Mouse (Mus musculus) forebrain, embryonic 14.5 days (tissue): ENCODE data around the gene Ddi2. TPM values are rescaled to one million over a fixed set of nuclear protein-coding genes. Genes with fewer than 3 reads are reported as not detected.

Source experiments
- ATAC-seq: fragments of 200-750 bp; cut with Nextera tagmentation; 2 replicates; pipeline ENCODE4 v1.8.0; 2017; ENCODE audit warnings: mild to moderate bottlenecking, moderate library complexity
- DNase-seq: peaks from one replicate; pipeline ENCODE4 v3.0.0-alpha.2; 2015; ENCODE audit warnings: low spot score
- H3K27ac ChIP-seq: fragments of 300-500 bp; sonication (generic); 2 replicates; pipeline ENCODE4 v1.5.1; 2014; ENCODE audit warnings: low read depth, mild to moderate bottlenecking, control low read depth, low read length, moderate library complexity
- H3K27me3 ChIP-seq: fragments of 300-500 bp; sonication (generic); replicated peaks from 2 replicates; pipeline ENCODE4 v1.6.1; 2014; ENCODE audit warnings: low read length, control low read depth, mixed read lengths; ENCODE audit not compliant: control insufficient read depth, insufficient read depth
- H3K36me3 ChIP-seq: fragments of 300-500 bp; sonication (generic); 2 replicates; pipeline ENCODE4 v1.6.1; 2014; ENCODE audit warnings: low read length, control low read depth; ENCODE audit not compliant: control insufficient read depth, insufficient read depth
- H3K4me1 ChIP-seq: fragments of 300-500 bp; sonication (generic); 2 replicates; pipeline ENCODE4 v1.6.1; 2014; ENCODE audit warnings: antibody characterized with exemption, low read length, control low read depth; ENCODE audit not compliant: control insufficient read depth, insufficient read depth
- H3K4me2 ChIP-seq: fragments of 300-500 bp; sonication (generic); 2 replicates; pipeline ENCODE4 v1.6.1; 2014; ENCODE audit warnings: mild to moderate bottlenecking, control low read depth, low read length
- H3K4me3 ChIP-seq: fragments of 300-500 bp; sonication (generic); 2 replicates; pipeline ENCODE4 v1.5.1; 2014; ENCODE audit warnings: low read depth, low read length, control low read depth
- H3K9ac ChIP-seq: fragments of 300-500 bp; sonication (generic); 2 replicates; pipeline ENCODE4 v1.6.1; 2014; ENCODE audit warnings: mild to moderate bottlenecking, low read length, control low read depth, moderate library complexity
- H3K9me3 ChIP-seq: fragments of 300-500 bp; sonication (generic); replicated peaks from 2 replicates; pipeline ENCODE4 v1.6.1; 2016; ENCODE audit warnings: low read length, control low read depth, mixed read lengths; ENCODE audit not compliant: control insufficient read depth
- WGBS: fragments of 180-500 bp; shearing (Covaris S2); extraction: QIAGEN DNeasy Blood & Tissue Kit; methylation state at CpG from one replicate; pipeline ENCODE4 v1.1.7; 2014; 5-methylcytosine and 5-hydroxymethylcytosine counted together
- polyA plus RNA-seq: library from polyadenylated mRNA; unstranded; fragments of >200 nt; fragmentation: Nextera tagmentation; extraction: Ambion mirVana; gene quantifications from 2 replicates; pipeline ENCODE4 v1.2.1, GENCODE M21; 2014

Gene Ddi2
- polyA plus RNA-seq, 1 experiment from 2014 or later = 6.7 TPM

DNA sequence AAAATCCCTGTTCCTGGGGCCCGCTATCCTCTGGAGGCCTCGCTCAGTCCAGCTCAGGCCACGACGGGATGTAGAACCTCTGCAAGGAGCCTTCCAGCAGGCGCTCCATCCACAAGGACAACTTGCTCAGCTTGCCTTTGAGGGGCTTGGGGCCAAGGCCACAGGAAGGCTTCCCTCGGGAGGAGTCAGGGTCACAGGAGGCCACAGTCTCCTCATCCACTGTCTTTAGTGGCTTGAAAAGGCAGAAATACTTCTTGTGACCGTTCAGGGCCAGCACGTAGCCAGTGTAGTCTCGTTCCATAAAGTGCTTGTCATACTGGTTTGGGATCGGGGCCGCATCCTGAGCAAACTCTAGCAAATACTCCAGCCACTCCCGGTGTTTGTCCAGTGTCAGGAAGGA lies 40.3 kb upstream of the Ddi2 start:
- Histone ChIP-seq H3K4me2 (no peak overlapping the region), H3K9ac (no peak overlapping the region), H3K4me1 (peaks cover 13% of the 10 kb centered on the region), H3K27ac (no peak overlapping the region), H3K36me3 (peaks cover 70% of the 10 kb centered on the region), H3K4me3 (no peak overlapping the region), H3K27me3 (no peaks in the 10 kb centered on the region), H3K9me3 (no peaks in the 10 kb centered on the region)
- DNase-seq (no peak), ATAC-seq (no peak)
- WGBS = 92% methylated on average over 12 of the region's 12 CpGs

DNA sequence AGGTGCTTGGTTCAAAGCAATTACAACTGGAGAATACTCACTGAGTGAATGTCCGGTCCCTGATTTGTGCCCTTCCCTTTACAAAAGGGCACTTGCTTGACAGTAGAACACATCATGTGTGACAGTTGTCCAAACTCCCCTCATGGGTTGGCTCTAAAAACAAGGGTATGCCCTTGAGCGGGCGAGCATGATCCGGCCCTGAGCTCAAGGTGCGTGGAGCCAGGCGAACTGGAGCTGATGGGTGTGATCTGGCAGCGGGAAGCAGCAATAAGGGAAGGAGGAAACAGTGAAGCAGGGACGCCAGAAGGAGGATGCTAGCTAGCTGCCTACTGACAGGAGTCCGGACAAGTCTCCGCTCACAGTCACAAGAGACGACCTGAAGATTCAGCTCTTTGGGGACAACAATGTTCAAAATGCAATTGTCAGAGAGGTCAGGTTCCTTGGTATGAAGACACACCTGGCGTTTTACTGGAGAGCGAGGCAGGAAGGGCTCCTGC lies 38.9 kb upstream of the Ddi2 start:
- WGBS = 94% methylated on average over 13 of the region's 13 CpGs
- Histone ChIP-seq H3K27me3 (no peaks in the 10 kb centered on the region), H3K4me1 (peaks cover 9% of the 10 kb centered on the region), H3K9ac (no peak overlapping the region), H3K9me3 (no peaks in the 10 kb centered on the region), H3K27ac (no peak overlapping the region), H3K4me2 (no peak overlapping the region), H3K36me3 (peaks cover 59% of the 10 kb centered on the region), H3K4me3 (no peak overlapping the region)
- ATAC-seq (no peak), DNase-seq (no peak)

DNA sequence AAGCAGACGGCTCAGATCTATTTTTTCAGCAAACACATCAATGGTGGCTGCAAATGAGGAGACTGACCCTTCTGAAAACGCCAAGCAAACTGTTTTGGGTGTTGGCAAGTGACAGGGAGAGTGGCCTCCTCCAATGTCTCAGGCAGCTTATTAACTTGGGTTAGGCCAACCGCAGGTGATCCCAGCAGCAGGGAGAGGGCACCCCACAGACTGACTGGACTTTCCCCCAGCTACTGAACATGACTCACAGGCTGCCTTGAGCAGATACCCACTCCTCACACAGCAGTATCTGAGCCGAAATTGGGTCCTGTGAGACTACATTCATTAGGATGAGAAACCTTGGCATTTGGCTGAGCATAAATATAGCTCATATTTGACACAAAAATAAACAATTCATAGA lies 37.7 kb upstream of the Ddi2 start:
- no peak overlapping the region for H3K9ac ChIP-seq
- 86% methylated on average over 4 of the region's 4 CpGs for WGBS

DNA sequence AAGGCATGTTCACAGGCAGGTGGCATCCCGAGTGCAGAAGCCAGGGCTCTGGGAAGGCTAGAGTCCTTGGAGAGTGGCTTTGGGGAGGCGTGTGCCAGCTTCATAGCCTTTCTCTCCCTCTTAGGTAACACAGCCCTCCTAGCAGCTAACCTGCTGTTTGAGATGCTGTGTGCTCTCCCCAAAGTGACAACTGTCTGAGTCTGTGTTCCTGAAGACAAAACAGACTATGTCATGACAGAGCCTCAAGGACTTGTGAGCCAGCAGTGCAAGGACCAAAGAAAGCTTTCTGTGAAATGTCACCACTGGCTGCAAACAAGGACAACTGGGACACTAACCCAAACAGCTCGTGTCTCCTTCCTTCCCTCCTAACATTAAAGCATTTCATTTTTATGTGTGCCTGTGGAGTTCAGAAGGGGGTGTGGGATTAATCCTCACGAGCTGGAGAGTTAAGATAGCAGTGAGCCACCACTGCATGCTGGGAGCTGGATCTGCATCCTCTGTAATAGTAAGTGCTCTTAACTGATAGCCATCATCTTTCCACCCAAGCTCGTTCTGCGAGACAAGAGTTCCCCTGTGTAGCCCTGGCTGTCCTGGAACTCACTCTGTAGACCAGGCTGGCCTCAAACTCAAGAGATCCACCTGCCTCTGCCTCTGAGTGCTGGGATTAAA lies 35.8 kb upstream of the Ddi2 start:
- DNase-seq (no peak), ATAC-seq (no peak)
- Histone ChIP-seq H3K9me3 (no peaks in the 10 kb centered on the region), H3K4me2 (no peak overlapping the region), H3K36me3 (peaks cover 34% of the 10 kb centered on the region), H3K9ac (no peak overlapping the region), H3K27ac (no peak overlapping the region), H3K4me1 (no peaks in the 10 kb centered on the region), H3K4me3 (no peak overlapping the region), H3K27me3 (no peaks in the 10 kb centered on the region)
- 77% methylated on average over 6 of the region's 6 CpGs for WGBS

More for the DNA sequence above, 37.7 kb upstream of the Ddi2 start:
- no peaks in the 10 kb centered on the region for H3K9me3 ChIP-seq
- no peak overlapping the region for H3K27ac ChIP-seq
- H3K4me3 ChIP-seq = no peak overlapping the region
- no peaks in the 10 kb centered on the region for H3K27me3 ChIP-seq
- no peak for ATAC-seq
- peaks cover 49% of the 10 kb centered on the region for H3K36me3 ChIP-seq
- DNase-seq = no peak
- no peak overlapping the region for H3K4me2 ChIP-seq
- H3K4me1 ChIP-seq = no peaks in the 10 kb centered on the region

DNA sequence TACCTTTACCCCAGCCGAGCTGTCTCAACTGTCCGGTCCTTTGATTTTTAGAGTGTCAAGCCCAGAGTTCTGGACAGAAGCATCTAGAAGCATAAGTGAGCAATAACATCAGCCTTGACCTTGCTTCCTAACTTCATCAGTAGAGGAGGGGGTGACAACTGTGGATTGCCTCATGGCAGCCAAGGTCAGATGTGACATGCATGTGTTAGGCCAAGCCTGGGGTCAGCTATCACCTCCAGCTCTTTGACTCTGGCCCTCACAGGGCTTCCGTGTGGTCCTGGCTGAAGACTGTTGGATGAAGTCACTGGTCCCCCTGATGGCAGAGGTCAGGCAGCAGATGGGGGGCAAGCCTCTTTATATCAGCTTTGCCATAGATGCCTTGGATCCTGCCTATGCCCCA lies 33.9 kb upstream of the Ddi2 start:
- 95% methylated on average over 3 of the region's 3 CpGs for WGBS
- no peak overlapping the region for H3K4me3 ChIP-seq
- no peak for ATAC-seq

DNA sequence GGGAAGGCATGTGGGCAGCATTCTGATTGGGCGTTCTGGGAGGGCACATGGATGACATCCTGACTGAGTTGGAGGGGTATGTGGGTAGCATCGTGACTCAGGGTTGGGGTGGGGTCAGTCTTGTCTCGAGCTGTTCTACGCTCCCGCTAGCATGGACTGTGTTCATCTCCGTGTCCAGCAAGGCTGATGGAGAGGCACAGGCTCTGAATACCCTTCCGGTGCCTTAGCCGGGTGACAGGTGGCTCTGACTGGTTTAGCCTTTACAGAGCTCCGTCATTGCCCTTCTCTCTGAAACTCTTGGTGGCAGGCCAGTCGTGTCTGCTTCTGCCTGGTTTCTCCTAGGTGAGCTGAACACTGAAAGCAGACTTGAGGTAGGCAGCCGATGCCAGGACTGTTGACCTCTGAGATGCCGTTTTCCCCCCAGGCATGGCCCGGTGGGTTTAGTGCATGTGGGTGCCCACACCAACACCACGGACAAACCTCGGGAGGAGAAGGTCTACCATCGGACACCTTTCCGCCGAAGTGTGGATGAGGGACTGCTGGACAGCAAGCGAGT lies 32.2 kb upstream of the Ddi2 start:
- ATAC-seq (no peak), DNase-seq (no peak)
- WGBS = 89% methylated on average over 19 of the region's 19 CpGs
- no peaks in the 10 kb centered on the region for H3K27me3 ChIP-seq
- 0 out of 2 replicates have a peak, but pooled peaks cover 3% of the 10 kb centered on the region for H3K36me3 ChIP-seq
- H3K4me1 ChIP-seq = no peaks in the 10 kb centered on the region
- no peak overlapping the region for H3K27ac ChIP-seq
- H3K4me2 ChIP-seq = no peak overlapping the region
- H3K9me3 ChIP-seq = no peaks in the 10 kb centered on the region
- H3K4me3 ChIP-seq = no peak overlapping the region
- H3K9ac ChIP-seq = no peak overlapping the region

More for the DNA sequence above, 33.9 kb upstream of the Ddi2 start:
- Histone ChIP-seq H3K36me3 (peaks cover 16% of the 10 kb centered on the region), H3K27me3 (no peaks in the 10 kb centered on the region), H3K4me1 (no peaks in the 10 kb centered on the region), H3K9ac (no peak overlapping the region), H3K9me3 (no peaks in the 10 kb centered on the region), H3K4me2 (no peak overlapping the region), H3K27ac (no peak overlapping the region)
- no peak for DNase-seq

DNA sequence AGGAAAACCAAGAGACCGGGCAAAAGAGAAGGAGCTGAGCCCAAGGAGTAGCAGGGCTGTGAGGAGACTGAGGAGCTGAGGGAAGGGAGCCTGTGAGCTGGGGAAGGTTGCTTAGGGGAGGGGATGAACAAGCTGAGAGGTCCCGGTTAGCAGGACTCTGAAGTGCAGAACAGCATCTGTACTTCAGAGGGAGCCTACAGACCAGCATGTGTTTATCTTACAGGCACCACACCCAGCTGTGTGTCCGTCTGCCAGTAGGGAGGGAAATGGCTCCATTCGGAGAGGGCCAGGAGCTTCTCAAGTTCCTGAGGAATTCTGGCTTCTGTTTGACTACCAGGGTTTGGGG lies 28.8 kb upstream of the Ddi2 start:
- no peak for DNase-seq
- WGBS = 21% methylated on average over 4 of the region's 4 CpGs
- Histone ChIP-seq H3K9me3 (no peaks in the 10 kb centered on the region), H3K27ac (no peak overlapping the region), H3K4me3 (no peak overlapping the region), H3K27me3 (no peaks in the 10 kb centered on the region), H3K4me1 (no peaks in the 10 kb centered on the region), H3K36me3 (no peaks in the 10 kb centered on the region), H3K4me2 (no peak overlapping the region), H3K9ac (no peak overlapping the region)
- ATAC-seq = no peak

DNA sequence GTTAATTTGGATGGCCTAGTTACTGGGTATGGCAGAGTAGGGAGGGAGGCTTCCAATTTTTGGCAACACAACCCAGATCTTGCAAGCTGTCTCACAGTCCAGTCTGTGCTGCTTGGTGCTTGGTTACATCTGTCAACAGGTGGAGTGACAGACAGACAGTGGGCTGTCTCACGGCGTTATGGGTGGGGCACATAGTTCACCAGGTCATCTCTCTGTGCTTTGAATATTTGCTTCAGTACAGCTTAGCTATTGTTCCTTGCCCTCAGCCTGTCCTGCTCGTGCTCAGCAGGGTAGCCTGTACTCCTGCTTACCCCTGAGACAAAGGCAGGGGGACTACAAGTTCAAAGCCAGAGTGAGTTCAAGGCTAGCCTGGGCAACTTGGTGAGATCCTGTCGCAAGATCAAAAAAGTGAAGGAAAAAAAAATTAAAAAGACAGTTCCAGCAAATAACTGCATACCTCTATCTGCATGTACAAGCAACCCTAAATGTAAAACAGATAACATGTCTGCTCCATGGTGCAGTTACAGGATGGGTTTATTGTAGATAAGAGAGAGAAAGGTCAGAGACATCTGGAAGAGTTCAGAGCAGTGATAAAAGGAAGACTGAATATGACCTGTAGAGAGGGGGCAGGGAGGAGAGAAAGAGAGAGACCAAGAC lies 28.3 kb upstream of the Ddi2 start:
- Histone ChIP-seq H3K4me3 (no peak overlapping the region), H3K9ac (no peak overlapping the region), H3K27me3 (no peaks in the 10 kb centered on the region), H3K4me2 (no peak overlapping the region), H3K9me3 (no peaks in the 10 kb centered on the region), H3K36me3 (no peaks in the 10 kb centered on the region), H3K27ac (no peak overlapping the region), H3K4me1 (no peaks in the 10 kb centered on the region)
- 58% methylated on average over 4 of the region's 4 CpGs for WGBS
- ATAC-seq (no peak), DNase-seq (no peak)

DNA sequence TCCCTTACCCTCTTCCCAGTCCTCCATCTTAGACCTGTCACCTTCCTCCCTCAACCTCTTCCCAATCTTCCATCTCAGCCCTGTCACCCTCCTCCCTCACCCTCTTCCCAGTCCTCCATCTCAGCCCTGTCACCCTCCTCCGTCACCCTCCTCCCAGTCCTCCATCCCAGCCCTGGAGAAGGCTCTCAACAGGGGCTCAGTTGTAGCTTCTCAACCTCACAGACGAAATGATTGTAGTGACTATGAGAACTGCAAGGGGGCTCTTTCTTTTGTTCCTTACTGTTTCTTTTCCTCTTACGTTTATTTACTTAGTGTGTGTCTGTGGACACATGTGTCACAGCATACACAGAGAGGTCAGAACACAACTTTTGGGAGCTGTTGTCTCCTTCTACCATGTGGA lies 27.6 kb upstream of the Ddi2 start:
- no peak overlapping the region for H3K4me3 ChIP-seq
- no peaks in the 10 kb centered on the region for H3K27me3 ChIP-seq
- H3K27ac ChIP-seq = no peak overlapping the region
- ATAC-seq = no peak
- no peaks in the 10 kb centered on the region for H3K9me3 ChIP-seq
- no peak overlapping the region for H3K4me2 ChIP-seq
- no peaks in the 10 kb centered on the region for H3K4me1 ChIP-seq
- WGBS = 69% methylated on average over 3 of the region's 3 CpGs
- no peak overlapping the region for H3K9ac ChIP-seq
- no peak for DNase-seq
- H3K36me3 ChIP-seq = no peaks in the 10 kb centered on the region
